Mouse (Mus musculus) c-Kit-positive CD71-positive TER-119-negative erythroid progenitor cells, embryonic 14.5 days (primary cell): Measurements from ENCODE around the gene E130114P18Rik.

Experiments
- DNase-seq: peaks from one replicate; pipeline ENCODE4 v3.0.0-alpha.2; 2013; ENCODE audit warnings: low read depth

E130114P18Rik gene

GRCm38 (mm10) chr4:97777706-97778176, at the start of gene E130114P18Rik:
Gene E130114P18Rik (minus strand): TSS chr4:97778078.
- no peak for DNase-seq

DNA sequence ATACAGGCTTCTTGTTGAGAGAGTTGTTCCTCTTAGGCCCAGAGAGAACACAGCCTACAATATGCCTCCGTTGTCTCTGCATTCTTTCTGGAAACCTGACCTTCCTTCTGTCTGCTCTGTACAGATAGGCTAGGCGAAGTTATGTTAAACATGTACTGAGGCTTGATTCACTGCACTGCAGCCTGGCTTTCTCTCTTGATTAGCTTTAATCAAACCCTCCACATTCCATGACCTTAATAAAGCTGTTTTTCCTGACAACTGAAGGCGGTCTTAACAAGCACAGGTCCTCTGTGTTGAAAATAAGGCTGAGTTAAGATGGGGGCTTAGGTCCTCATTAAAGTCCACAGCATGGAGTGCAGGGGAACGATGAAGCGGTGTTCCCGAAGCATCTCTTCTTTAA, 49.2 kb upstream of the E130114P18Rik start:
- no peak for DNase-seq

DNA sequence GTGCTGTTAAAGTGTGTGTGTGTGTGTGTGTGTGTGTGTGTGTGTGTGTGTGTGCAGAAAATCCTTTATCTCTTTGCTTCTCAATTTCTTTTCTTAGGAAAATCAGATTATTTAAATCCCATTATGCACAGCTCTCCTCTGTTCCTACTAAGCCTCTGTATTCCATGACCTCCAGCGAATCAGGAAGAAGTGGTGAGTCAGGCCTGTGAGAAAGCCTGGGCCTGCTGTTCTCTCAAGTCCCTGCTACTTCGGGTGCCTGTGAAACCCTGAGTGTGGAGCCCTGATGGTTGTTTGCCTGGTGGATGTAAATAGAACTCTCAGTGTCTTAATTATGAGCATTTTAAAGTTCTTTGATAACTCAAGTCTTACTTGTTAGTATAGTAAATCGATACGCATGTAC, 48.0 kb upstream of the E130114P18Rik start:
- DNase-seq = no peak

DNA sequence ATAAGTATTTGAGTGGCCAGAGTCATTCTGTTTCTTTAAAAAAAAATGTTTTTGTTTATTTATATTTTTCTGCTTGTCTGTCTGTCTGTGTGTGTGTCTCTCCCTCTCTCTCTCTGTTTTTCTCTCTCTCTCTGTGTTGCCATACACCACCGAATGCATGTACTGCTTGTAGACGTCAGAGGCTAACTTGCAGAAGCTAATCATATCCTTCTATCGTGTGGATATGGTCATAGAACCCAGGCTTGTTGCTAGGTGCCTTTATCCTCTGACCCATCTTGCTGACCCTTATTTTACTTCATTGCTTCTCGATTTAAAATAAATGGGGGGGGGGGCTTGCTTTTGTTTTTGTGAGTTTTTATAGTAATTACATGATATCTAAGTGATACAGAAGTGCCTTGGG, 47.6 kb upstream of the E130114P18Rik start:
- DNase-seq = no peak

GRCm38 (mm10) chr4:97824451-97824850, 46.6 kb upstream of the E130114P18Rik start:
- DNase-seq = no peak

- DNase-seq = no peak
Observed at GRCm38 (mm10) chr4:97823512-97823911, 45.6 kb upstream of the E130114P18Rik start.

GRCm38 (mm10) chr4:97821556-97822251, 43.8 kb upstream of the E130114P18Rik start:
- no peak for DNase-seq

GRCm38 (mm10) chr4:97820474-97821259, 42.8 kb upstream of the E130114P18Rik start:
- no peak for DNase-seq

- no peak for DNase-seq
Observed at GRCm38 (mm10) chr4:97819101-97819500, 41.2 kb upstream of the E130114P18Rik start.

DNA sequence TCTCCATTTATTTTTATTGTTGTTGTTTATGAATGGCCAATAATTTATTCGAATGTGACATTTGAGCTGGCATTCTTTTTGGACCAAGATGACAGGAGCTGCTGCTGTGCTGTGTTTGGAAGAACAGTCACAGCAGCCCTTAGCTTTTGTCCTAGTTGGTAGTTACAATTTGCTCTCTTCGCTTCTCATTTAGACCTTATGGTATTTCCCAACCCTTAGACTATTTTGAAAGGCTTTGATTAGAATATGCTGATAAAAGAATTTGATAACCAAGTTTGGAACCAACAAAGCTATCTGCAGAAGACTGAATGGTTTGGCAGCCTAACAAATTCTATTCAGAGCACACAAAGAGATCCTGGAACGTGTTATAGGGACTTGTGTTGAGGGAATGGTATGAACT, 40.6 kb upstream of the E130114P18Rik start:
- DNase-seq = no peak

GRCm38 (mm10) chr4:97817741-97818140, 39.9 kb upstream of the E130114P18Rik start:
- no peak for DNase-seq

- no peak for DNase-seq
Observed at GRCm38 (mm10) chr4:97816753-97817152, 38.9 kb upstream of the E130114P18Rik start.

- no peak for DNase-seq
Observed at GRCm38 (mm10) chr4:97816001-97816400, 38.1 kb upstream of the E130114P18Rik start.

GRCm38 (mm10) chr4:97814515-97814914, 36.6 kb upstream of the E130114P18Rik start:
- no peak for DNase-seq

- DNase-seq = no peak
Observed at GRCm38 (mm10) chr4:97813996-97814395, 36.1 kb upstream of the E130114P18Rik start.

- no peak for DNase-seq
Observed at GRCm38 (mm10) chr4:97813035-97813434, 35.2 kb upstream of the E130114P18Rik start.

- DNase-seq = no peak
Observed at GRCm38 (mm10) chr4:97810348-97810939, 32.6 kb upstream of the E130114P18Rik start.

DNA sequence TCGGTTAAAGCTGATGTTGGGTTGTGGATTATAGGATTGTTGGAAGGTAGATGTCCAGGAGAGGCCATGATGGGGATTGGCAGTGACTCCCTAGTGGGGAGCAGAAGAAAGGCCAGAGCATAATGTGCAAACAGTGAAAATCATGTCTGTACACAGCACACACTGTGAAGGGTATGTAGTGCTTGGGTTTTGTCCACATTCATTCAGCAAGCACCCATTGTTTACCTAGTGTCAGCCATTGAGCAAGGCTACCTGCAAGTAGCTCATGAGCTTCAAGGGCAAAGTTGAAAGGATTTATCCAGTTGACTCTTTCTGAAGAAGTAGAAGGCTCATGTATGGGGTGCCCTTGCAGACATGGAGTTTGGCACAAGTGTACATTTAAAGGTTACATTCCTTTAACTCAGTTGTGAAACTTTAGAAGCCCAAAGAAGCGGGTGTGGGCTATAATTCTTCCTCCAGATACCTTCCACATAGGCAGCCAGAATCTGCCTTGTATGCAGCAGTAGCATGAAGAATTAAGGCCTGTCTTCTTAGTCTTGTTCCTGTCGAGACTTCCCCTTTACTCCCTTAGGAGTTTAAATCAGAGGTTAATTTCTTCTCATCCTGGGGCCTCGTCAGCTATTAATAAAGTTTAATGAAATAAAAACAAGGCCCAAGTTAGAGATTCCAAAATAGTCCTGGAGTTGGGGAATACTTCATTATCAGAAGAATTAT, 31.9 kb upstream of the E130114P18Rik start:
- no peak for DNase-seq

GRCm38 (mm10) chr4:97808885-97809284, 31.0 kb upstream of the E130114P18Rik start:
- no peak for DNase-seq

DNA sequence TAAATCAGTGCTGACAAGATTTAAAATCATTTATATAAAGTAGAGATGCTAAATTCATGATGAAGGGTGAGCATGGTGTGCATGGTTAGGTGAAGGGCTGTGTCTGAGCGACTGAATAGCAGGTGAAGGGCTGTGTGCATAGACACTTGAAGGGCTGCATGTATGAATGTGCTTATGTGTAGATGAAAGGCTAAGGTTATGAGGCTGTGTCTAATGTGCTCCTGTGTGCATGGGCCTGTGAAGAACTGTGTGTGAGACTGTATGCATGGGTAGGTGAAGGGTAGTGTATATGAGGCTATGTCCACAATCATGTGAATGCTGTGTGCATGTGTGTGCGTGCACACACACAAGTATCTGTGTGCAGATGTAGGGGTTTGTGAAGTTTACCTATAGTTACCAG, 29.0 kb upstream of the E130114P18Rik start:
- no peak for DNase-seq

GRCm38 (mm10) chr4:97805896-97806808, 28.3 kb upstream of the E130114P18Rik start:
- no peak for DNase-seq
